Mouse (Mus musculus) adrenal gland, postnatal 4 days (tissue): ENCODE results near the gene Zfp653. TPM values are rescaled to one million over a fixed set of nuclear protein-coding genes. Genes with fewer than 3 reads are reported as not detected.

Experiments
- DNase-seq, 2 experiments: peaks; one replicate each; pipeline ENCODE4 v3.0.0; 2021 to 2022; ENCODE audit warnings: low spot score in 2 of 2, mixed read lengths in 2 of 2
- microRNA-seq: library from miRNA; unstranded; fragments of <30 nt; microRNA quantifications from one replicate; pipeline ENCODE4 v1.2.0, GENCODE M21; 2021
- total RNA-seq, 2 experiments: library from RNA; stranded (reverse); gene quantifications; 2 replicates each; pipeline ENCODE4 v1.2.3; 2021

Gene Zfp653
- total RNA-seq, 2 experiments from 2014 or later, result 14.5 to 16.5 TPM

DNA sequence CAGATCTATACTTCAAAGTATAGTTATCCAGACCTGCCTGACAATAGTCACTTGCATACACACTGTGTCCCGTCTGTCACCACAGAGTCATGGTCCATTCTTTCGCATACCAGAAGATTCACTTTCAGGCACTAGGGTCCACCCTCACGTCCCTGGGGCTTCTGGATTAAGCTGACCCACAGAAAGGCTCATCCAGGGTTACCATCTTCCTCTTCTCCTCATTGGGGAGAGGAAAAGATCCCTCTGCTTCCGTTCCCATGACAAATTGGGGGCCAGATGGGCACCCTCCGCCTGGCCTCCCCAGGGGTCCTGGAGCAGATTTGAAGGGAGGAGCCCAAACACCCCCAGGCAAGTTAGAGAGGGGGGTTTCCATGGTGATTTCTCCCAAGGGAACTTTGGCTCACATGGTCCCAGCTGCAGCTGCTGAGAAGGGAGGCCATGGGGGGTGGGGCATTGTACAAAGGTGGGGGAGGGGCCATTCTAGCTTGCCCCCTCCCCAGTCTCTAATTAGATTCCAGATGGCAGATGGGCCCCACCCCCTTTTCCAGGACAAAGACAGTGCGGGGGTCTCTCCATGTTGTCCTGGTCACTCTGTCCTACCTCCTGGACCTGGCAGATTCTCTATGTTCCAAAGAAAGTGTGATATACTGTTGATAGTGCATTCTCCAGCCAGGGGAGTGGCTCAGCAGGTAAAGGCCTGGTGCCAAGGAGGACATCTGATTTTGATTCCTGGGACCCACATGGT, 35.7 kb downstream of the Zfp653 start:
- DNase-seq, result no peak

DNA sequence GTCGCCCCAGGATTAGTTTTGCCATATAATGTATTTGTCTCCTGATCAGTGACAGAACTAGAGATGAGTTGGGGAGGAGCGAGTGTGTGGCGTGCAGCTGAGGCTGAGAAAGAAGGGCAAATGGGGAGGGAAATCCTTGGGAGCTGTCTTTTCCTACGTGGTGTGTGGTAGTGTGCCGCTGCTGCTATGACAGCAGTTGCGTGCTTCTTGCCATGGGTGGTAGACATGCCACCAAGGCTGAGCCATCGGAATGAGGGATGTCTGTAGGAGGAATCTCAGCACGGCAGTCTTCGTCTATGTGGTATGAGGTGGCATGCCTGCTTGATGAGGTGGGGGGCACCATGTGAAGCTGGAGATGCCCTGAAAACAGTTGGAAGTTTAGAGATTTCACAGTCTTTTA, 40.8 kb downstream of the Zfp653 start:
- DNase-seq, result no peak

DNA sequence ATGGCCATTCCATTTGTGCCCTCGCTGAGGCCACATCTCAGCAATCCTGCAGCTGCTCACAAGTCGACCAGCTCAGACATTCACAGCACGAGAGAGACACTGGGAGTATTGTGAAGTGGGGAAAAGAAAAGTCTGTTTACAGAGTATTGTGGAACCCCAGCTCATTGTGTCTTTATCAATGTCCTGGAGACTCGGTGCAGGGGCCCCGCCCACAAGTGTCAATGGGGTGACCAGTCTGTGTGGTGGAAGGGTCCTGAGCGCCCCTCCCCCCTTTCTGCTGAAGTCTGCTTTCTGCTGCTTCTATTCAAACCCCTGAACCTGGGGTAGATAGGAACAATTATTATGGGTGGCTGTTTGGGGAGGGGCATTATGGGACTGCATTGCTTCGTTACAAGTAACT, 42.7 kb downstream of the Zfp653 start:
- DNase-seq, result no peak

- DNase-seq, result no peak
These were observed 46.6 kb downstream of the Zfp653 start for GRCm38 (mm10) chr9:22024592-22024991.

DNA sequence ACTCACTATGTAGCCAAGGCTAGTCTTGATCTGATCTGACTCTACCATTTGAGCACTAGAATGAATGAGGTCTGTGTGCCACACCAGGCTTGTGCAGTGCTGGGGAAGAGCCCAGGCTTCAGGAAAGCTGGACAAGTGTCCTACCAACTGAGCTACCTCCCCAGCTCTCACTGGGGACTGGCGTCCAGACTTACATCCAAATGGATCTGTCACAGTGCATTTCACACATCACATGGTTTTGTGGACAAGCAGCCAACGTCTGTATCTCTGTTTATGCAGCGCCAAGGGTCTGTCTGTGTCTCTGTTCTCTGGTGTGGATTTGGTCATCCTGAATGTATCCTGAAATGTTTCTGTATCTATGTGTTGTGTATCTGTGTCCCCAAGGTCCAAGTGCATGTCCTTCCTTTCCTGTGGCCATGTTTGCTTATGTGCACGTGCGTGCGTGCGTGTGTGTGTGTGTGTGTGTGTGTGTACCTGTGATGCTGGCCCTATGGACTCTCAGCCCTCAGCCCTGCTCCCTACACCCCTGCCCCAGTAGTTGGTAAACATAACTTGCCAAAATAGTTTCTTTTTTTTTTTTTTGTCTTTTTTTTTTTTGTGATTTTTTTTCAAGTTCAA, 53.9 kb downstream of the Zfp653 start:
- no peak for DNase-seq

GRCm38 (mm10) chr9:22016245-22016644, 54.9 kb downstream of the Zfp653 start:
- DNase-seq, result no peak

DNA sequence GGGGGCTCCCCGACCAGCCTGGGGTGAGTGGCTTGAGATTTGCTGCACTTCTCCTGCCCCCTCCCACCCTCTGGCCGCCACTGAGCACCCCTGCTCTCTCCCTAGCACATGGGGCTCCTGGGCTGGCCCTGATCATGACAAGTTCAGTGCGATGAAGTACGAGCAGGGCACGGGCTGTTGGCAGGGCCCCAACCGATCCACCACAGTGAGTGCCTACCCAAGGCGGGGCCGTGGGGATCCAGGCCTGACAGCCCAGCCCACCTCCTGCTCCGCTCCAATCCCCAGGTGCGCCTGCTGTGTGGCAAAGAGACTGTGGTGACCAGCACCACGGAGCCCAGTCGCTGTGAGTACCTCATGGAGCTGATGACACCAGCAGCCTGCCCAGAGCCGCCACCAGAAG, 58.4 kb downstream of the Zfp653 start:
- DNase-seq, result no peak

- no peak for DNase-seq
These were observed 60.1 kb downstream of the Zfp653 start for GRCm38 (mm10) chr9:22011055-22011454.

Small RNA genes within 50 kb of the gene (microRNA-seq; reads per million reads assigned to microRNA genes)
- not detected for gene Mir7084

Other genes with a start within 250 kb of the Zfp653 start
- gene Angptl8, start 235.9 kb downstream of the Zfp653 start, total RNA-seq, result 1 to 10 TPM; 1.3 to 7.3 TPM
- gene Dock6, start 218.7 kb downstream of the Zfp653 start, total RNA-seq, result 10 to 100 TPM; 74.7 to 79.1 TPM
- 10 to 100 TPM; 55.5 to 60.2 TPM for gene Rab3d, start 153.2 kb downstream of the Zfp653 start, total RNA-seq
- 10 to 100 TPM; 13.3 to 14.2 TPM for gene Ccdc159, start 143.9 kb downstream of the Zfp653 start, total RNA-seq
- 100 to 1,000 TPM; 242 to 269 TPM for gene Tmem205, start 143.8 kb downstream of the Zfp653 start, total RNA-seq
- 10 to 100 TPM; 39.4 to 41.6 TPM for gene Plppr2, start 134.3 kb downstream of the Zfp653 start, total RNA-seq
- gene Swsap1, start 115.6 kb downstream of the Zfp653 start, total RNA-seq, result 10 to 100 TPM; 15.9 to 16.1 TPM
- gene Epor, start 107.9 kb downstream of the Zfp653 start, total RNA-seq, result 10 to 100 TPM in 1 of 2 experiments, 1 to 10 TPM in 1; 7.7 to 10.2 TPM
- gene Rgl3, start 81.9 kb downstream of the Zfp653 start, total RNA-seq, result 10 to 100 TPM; 26.1 to 36.2 TPM
- gene Ccdc151, start 68.7 kb downstream of the Zfp653 start, total RNA-seq, result 1 to 10 TPM; 1.4 to 2.0 TPM
- 100 to 1,000 TPM; 148 to 155 TPM for gene Prkcsh, start 68.6 kb downstream of the Zfp653 start, total RNA-seq
- 1 to 10 TPM; 7.0 to 9.5 TPM for gene Elavl3, start 19.4 kb downstream of the Zfp653 start, total RNA-seq
- not detected for gene Gm49318, start 117 bp downstream of the Zfp653 start, total RNA-seq
- gene Ecsit, start 14.1 kb upstream of the Zfp653 start, total RNA-seq, result 10 to 100 TPM; 37.4 to 39.2 TPM
- gene Cnn1, start 27.8 kb upstream of the Zfp653 start, total RNA-seq, result 1 to 10 TPM in 1 of 2 experiments, under 1 TPM in 1; 0.81 to 1.6 TPM
- gene Elof1, start 45.8 kb upstream of the Zfp653 start, total RNA-seq, result 10 to 100 TPM; 74.2 to 78.4 TPM
- gene Acp5, start 64.3 kb upstream of the Zfp653 start, total RNA-seq, result 10 to 100 TPM; 12.9 to 13.0 TPM
- 10 to 100 TPM; 55.8 to 62.3 TPM for gene Pigyl, start 85.5 kb upstream of the Zfp653 start, total RNA-seq
- 1 to 10 TPM in 1 of 2 experiments, under 1 TPM in 1; 0.90 to 1.5 TPM for gene Zfp872, start 116.7 kb upstream of the Zfp653 start, total RNA-seq
- gene Zfp809, start 154.3 kb upstream of the Zfp653 start, total RNA-seq, result 10 to 100 TPM; 36.9 to 39.5 TPM
- gene Zfp599, start 188.5 kb upstream of the Zfp653 start, total RNA-seq, result 1 to 10 TPM; 2.2 to 3.2 TPM
- gene Zfp810, start 236.3 kb upstream of the Zfp653 start, total RNA-seq, result 10 to 100 TPM; 21.0 to 22.5 TPM